Comparison of ENCODE assay signal across 8 mouse cellular contexts in the genomic region with DNA sequence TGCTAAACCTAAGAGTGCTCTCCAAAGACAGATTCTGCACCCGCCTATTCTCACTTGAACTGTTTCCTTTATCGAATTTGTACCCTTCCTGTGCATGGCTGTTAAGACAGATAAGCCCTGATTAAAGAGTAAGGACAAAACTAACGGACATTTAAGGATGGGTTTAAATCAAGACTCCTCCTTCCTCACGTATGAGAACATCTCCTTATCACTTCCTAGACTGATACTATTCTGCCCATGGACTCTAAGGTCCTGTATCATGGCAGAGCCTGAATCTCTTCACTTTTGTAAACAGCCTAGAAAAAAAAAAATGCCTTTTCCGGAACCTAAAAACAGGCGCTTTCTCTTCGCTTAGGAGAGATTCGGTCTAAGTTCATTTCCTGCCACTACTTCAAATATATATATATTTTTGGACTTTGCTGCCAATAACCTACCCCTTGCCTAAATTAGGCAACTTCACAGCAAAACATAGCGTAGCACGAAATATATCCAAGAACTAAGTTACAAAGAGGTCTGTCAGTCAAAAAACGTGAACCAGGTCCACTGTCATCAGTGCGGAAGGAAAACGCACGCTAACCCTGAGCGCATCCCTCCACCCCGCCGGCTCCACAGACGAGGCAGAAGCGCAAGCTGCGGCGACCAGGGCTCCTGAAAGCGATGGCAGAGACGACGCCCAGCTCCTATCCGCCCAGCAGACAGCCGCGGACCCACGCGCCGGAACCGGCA. TPM values are rescaled to one million over a fixed set of nuclear protein-coding genes. Genes with fewer than 3 reads are reported as not detected.
DNase-seq lines count a peak whose midpoint lies in the region; ATAC-seq and TF ChIP-seq lines count a peak whose summit lies in the region.

No protein-coding gene starts in this region.

- H3K27ac ChIP-seq in liver, adult 2 months (replicated peaks; ENCODE audit: insufficient read depth, low read depth, low read length), result no peak overlapping the region
- H3K27ac ChIP-seq in cortical plate, adult 2 months (ENCODE audit: insufficient read depth, low read length), result no peak overlapping the region
- no peak overlapping the region for H3K27ac ChIP-seq in intestine, embryonic 15.5 days
- H3K27ac ChIP-seq in neural tube, embryonic 12.5 days, result no peak overlapping the region

- H3K4me2 ChIP-seq in intestine, embryonic 15.5 days (replicated peaks), result peak overlapping the region; percentile 66
- H3K4me2 ChIP-seq in neural tube, embryonic 12.5 days (replicated peaks), result peak overlapping the region; percentile 77

- no peaks in the 10 kb centered on the region for H3K9me3 ChIP-seq in intestine, embryonic 15.5 days
- H3K9me3 ChIP-seq in neural tube, embryonic 12.5 days, result no peaks in the 10 kb centered on the region

- H3K4me3 ChIP-seq in liver, adult 2 months (ENCODE audit: insufficient read depth, low read depth, low read length), result peak overlapping the region; percentile 96
- peak overlapping the region; percentile 89 for H3K4me3 ChIP-seq in cortical plate, adult 2 months (ENCODE audit: insufficient read depth, low read length)
- peak overlapping the region; percentile 100 for H3K4me3 ChIP-seq in intestine, embryonic 15.5 days (replicated peaks)
- peak overlapping the region; percentile 89 for H3K4me3 ChIP-seq in neural tube, embryonic 12.5 days

- 1% methylated on average over 31 of the region's 31 CpGs for WGBS in liver, adult 2 months
- WGBS in intestine, embryonic 15.5 days, result 4% methylated on average over 31 of the region's 31 CpGs
- WGBS in neural tube, embryonic 12.5 days, result 6% methylated on average over 31 of the region's 31 CpGs

- H3K4me1 ChIP-seq in liver, adult 2 months (ENCODE audit: control insufficient read depth, insufficient read depth, low read length), result peaks cover 6% of the 10 kb centered on the region
- H3K4me1 ChIP-seq in cortical plate, adult 2 months (ENCODE audit: control insufficient read depth, insufficient read depth, low read length), result peaks cover 1% of the 10 kb centered on the region; the same call in 1 of the 2 replicates
- H3K4me1 ChIP-seq in intestine, embryonic 15.5 days (replicated peaks), result peaks cover 8% of the 10 kb centered on the region
- H3K4me1 ChIP-seq in neural tube, embryonic 12.5 days, result peaks cover 13% of the 10 kb centered on the region

- no peak for TF ChIP-seq CTCF in liver, adult 2 months (IDR thresholded peaks at IDR 0.05; ENCODE audit: low read depth, low read length)
- no peak for TF ChIP-seq CTCF in cortical plate, adult 2 months (IDR thresholded peaks at IDR 0.05; ENCODE audit: extremely low read depth, insufficient read depth, low read length)

- H3K36me3 ChIP-seq in liver, adult 2 months (ENCODE audit: control insufficient read depth, insufficient read depth, low read length), result no peaks in the 10 kb centered on the region
- H3K36me3 ChIP-seq in intestine, embryonic 15.5 days, result no peaks in the 10 kb centered on the region
- H3K36me3 ChIP-seq in neural tube, embryonic 12.5 days, result no peaks in the 10 kb centered on the region

- DNase-seq in liver, adult 2 months (ENCODE audit: extremely low read depth, low read depth, low spot score), result no peak
- DNase-seq in liver, result no peak
- no peak for DNase-seq in Muller cell, postnatal 12 days (ENCODE audit: inconsistent ontology term)
- DNase-seq in gastrocnemius, adult 18-20 months (ENCODE audit: low spot score), result no peak
- no peak for DNase-seq in gastrocnemius, postnatal 4 days (ENCODE audit: low spot score in 2 of 2)

- no peak for TF ChIP-seq POLR2A in liver, adult 2 months (IDR thresholded peaks at IDR 0.05; ENCODE audit: extremely low read depth, insufficient read depth, low read length)
- TF ChIP-seq POLR2A in cortical plate, adult 2 months (IDR thresholded peaks at IDR 0.05; ENCODE audit: extremely low read depth, insufficient read depth, low read length), result no peak

- H3K79me2 ChIP-seq in liver, adult 2 months (ENCODE audit: control insufficient read depth, insufficient read depth, low read length), result peaks cover 23% of the 10 kb centered on the region; the same call in 1 of the 2 replicates

- peak overlapping the region; percentile 73 for H3K9ac ChIP-seq in liver, adult 2 months (ENCODE audit: low read depth, low read length)
- peak overlapping the region; percentile 62 for H3K9ac ChIP-seq in intestine, embryonic 15.5 days
- peak overlapping the region; percentile 56 for H3K9ac ChIP-seq in neural tube, embryonic 12.5 days

- H3K27me3 ChIP-seq in liver, adult 2 months (ENCODE audit: control insufficient read depth, insufficient read depth, low read length), result no peaks in the 10 kb centered on the region
- no peaks in the 10 kb centered on the region for H3K27me3 ChIP-seq in intestine, embryonic 15.5 days (replicated peaks)
- no peaks in the 10 kb centered on the region for H3K27me3 ChIP-seq in neural tube, embryonic 12.5 days (replicated peaks)

- peak; percentile 84 for ATAC-seq in intestine, embryonic 15.5 days
- ATAC-seq in neural tube, embryonic 12.5 days (ENCODE audit: low FRiP score, low read depth), result peak; percentile 85

RNA-seq across cellular contexts. Expression of gene Recql, which starts 0.4 kb away (rescaled TPM):
- 5.7 and 6.6 TPM in 2 replicates for total RNA-seq in liver, adult 2 months (2014; rRNA removed)
- 1.2 and 1.6 TPM in 2 replicates for polyA plus RNA-seq in liver, adult 2 months (2012; rRNA removed)
- 13.0 and 15.3 TPM in 2 replicates for polyA plus RNA-seq in cortical plate, adult 2 months (2012; rRNA removed)
- polyA plus RNA-seq in intestine, embryonic 15.5 days (2015; fragmentation: Nextera tagmentation; extraction: Ambion mirVana), result 17.5 and 23.2 TPM in 2 replicates
- polyA plus RNA-seq in neural tube, embryonic 12.5 days (2016; fragmentation: Nextera tagmentation; extraction: Ambion mirVana), result 34.5 and 34.8 TPM in 2 replicates
- total RNA-seq in gastrocnemius, adult 18-20 months (2021), result 1 to 10 TPM; 4.9 to 5.2 TPM
- 10 to 100 TPM; 10.7 to 14.3 TPM for total RNA-seq in gastrocnemius, postnatal 4 days (2021)

RNA-seq across cellular contexts. Expression of gene Golt1b, which starts 0.6 kb away (rescaled TPM):
- 2.5 and 3.3 TPM in 2 replicates for total RNA-seq in liver, adult 2 months (2014; rRNA removed)
- polyA plus RNA-seq in liver, adult 2 months (2012; rRNA removed), result 1.2 and 1.7 TPM in 2 replicates
- polyA plus RNA-seq in cortical plate, adult 2 months (2012; rRNA removed), result 25.3 and 25.5 TPM in 2 replicates
- 67.4 and 81.8 TPM in 2 replicates for polyA plus RNA-seq in intestine, embryonic 15.5 days (2015; fragmentation: Nextera tagmentation; extraction: Ambion mirVana)
- polyA plus RNA-seq in neural tube, embryonic 12.5 days (2016; fragmentation: Nextera tagmentation; extraction: Ambion mirVana), result 89.3 and 92.0 TPM in 2 replicates
- 10 to 100 TPM; 14.6 to 15.3 TPM for total RNA-seq in gastrocnemius, adult 18-20 months (2021)
- 10 to 100 TPM; 38.8 to 41.6 TPM for total RNA-seq in gastrocnemius, postnatal 4 days (2021)

RNA-seq across cellular contexts. Expression of gene Spx, which starts 26.8 kb away (rescaled TPM):
- total RNA-seq in liver, adult 2 months (2014; rRNA removed), result not detected in 2 replicates
- polyA plus RNA-seq in liver, adult 2 months (2012; rRNA removed), result not detected in 2 replicates
- 9.1 and 9.5 TPM in 2 replicates for polyA plus RNA-seq in cortical plate, adult 2 months (2012; rRNA removed)
- polyA plus RNA-seq in intestine, embryonic 15.5 days (2015; fragmentation: Nextera tagmentation; extraction: Ambion mirVana), result 0.25 and 0.27 TPM in 2 replicates
- 0.84 and 1.2 TPM in 2 replicates for polyA plus RNA-seq in neural tube, embryonic 12.5 days (2016; fragmentation: Nextera tagmentation; extraction: Ambion mirVana)
- total RNA-seq in gastrocnemius, adult 18-20 months (2021), result not detected
- total RNA-seq in gastrocnemius, postnatal 4 days (2021), result under 1 TPM in 1 of 2 experiments, not detected in 1; 0.41 TPM

RNA-seq across cellular contexts. Expression of gene Pyroxd1, which starts 41.0 kb away (rescaled TPM):
- total RNA-seq in liver, adult 2 months (2014; rRNA removed), result 9.9 and 12.8 TPM in 2 replicates
- 3.3 and 4.1 TPM in 2 replicates for polyA plus RNA-seq in liver, adult 2 months (2012; rRNA removed)
- 12.0 and 13.0 TPM in 2 replicates for polyA plus RNA-seq in cortical plate, adult 2 months (2012; rRNA removed)
- 14.1 and 15.8 TPM in 2 replicates for polyA plus RNA-seq in intestine, embryonic 15.5 days (2015; fragmentation: Nextera tagmentation; extraction: Ambion mirVana)
- polyA plus RNA-seq in neural tube, embryonic 12.5 days (2016; fragmentation: Nextera tagmentation; extraction: Ambion mirVana), result 23.5 and 24.4 TPM in 2 replicates
- 1 to 10 TPM; 8.9 to 9.5 TPM for total RNA-seq in gastrocnemius, adult 18-20 months (2021)
- 10 to 100 TPM in 1 of 2 experiments, 1 to 10 TPM in 1; 9.4 to 10.9 TPM for total RNA-seq in gastrocnemius, postnatal 4 days (2021)
